Mouse (Mus musculus): Measurements from ENCODE around the gene Rsph10b. TPM values are rescaled to one million over a fixed set of nuclear protein-coding genes. Genes with fewer than 3 reads are reported as not detected.

The Rsph10b gene
- polyA plus RNA-seq (2015; fragmentation: Nextera tagmentation; extraction: Ambion mirVana), result 1.8 and 2.1 TPM in 2 replicates

GRCm38 (mm10) chr5:143932831-143933230 lies at the start of gene Rsph10b:
Gene Rsph10b (plus strand): TSS chr5:143933035.
- Histone ChIP-seq H3K9me3 (ENCODE audit: control insufficient read depth, low read length) (no peaks in the 10 kb centered on the region), H3K4me2 (ENCODE audit: low read depth, low read length) (no peak within 1 kb of the TSS), H3K4me3 (ENCODE audit: low read length) (no peak within 1 kb of the TSS), H3K27ac (ENCODE audit: low read length) (no peak within 1 kb of the TSS), H3K9ac (ENCODE audit: low read length) (no peak within 1 kb of the TSS), H3K4me1 (replicated peaks; ENCODE audit: control insufficient read depth, insufficient read depth, low read length) (no peaks in the 10 kb centered on the region), H3K36me3 (ENCODE audit: control insufficient read depth, insufficient read depth, low read length) (peaks cover 24% of the 10 kb centered on the region), H3K27me3 (ENCODE audit: control insufficient read depth, insufficient read depth, low read depth, low read length) (no peaks in the 10 kb centered on the region)
- ATAC-seq (ENCODE audit: low read depth), result peak; percentile 45; the same call in 1 of the 2 replicates
- WGBS, result 20% methylated on average over 8 of the region's 8 CpGs

GRCm38 (mm10) chr5:143885274-143885673 lies 47.6 kb upstream of the Rsph10b start:
- WGBS, result 98% methylated on average over 3 of the region's 3 CpGs
- Histone ChIP-seq H3K27ac (ENCODE audit: low read length) (no peak overlapping the region), H3K4me3 (ENCODE audit: low read length) (no peak overlapping the region), H3K27me3 (ENCODE audit: control insufficient read depth, insufficient read depth, low read depth, low read length) (no peaks in the 10 kb centered on the region), H3K9me3 (ENCODE audit: control insufficient read depth, low read length) (peaks cover 4% of the 10 kb centered on the region; the same call in 1 of the 2 replicates), H3K4me1 (replicated peaks; ENCODE audit: control insufficient read depth, insufficient read depth, low read length) (no peaks in the 10 kb centered on the region), H3K9ac (ENCODE audit: low read length) (no peak overlapping the region), H3K4me2 (ENCODE audit: low read depth, low read length) (no peak overlapping the region), H3K36me3 (ENCODE audit: control insufficient read depth, insufficient read depth, low read length) (peaks cover 51% of the 10 kb centered on the region)
- no peak for ATAC-seq (ENCODE audit: low read depth)

- WGBS, result 69% methylated on average over 6 of the region's 6 CpGs
Observed at GRCm38 (mm10) chr5:143890741-143891140, 42.1 kb upstream of the Rsph10b start.

GRCm38 (mm10) chr5:143892255-143892886 lies 40.5 kb upstream of the Rsph10b start:
- Histone ChIP-seq H3K4me1 (replicated peaks; ENCODE audit: control insufficient read depth, insufficient read depth, low read length) (no peaks in the 10 kb centered on the region), H3K27ac (ENCODE audit: low read length) (no peak overlapping the region), H3K4me3 (ENCODE audit: low read length) (no peak overlapping the region), H3K4me2 (ENCODE audit: low read depth, low read length) (no peak overlapping the region), H3K27me3 (ENCODE audit: control insufficient read depth, insufficient read depth, low read depth, low read length) (no peaks in the 10 kb centered on the region), H3K9ac (ENCODE audit: low read length) (no peak overlapping the region), H3K36me3 (ENCODE audit: control insufficient read depth, insufficient read depth, low read length) (peaks cover 15% of the 10 kb centered on the region), H3K9me3 (ENCODE audit: control insufficient read depth, low read length) (no peaks in the 10 kb centered on the region)
- no peak for ATAC-seq (ENCODE audit: low read depth)
- WGBS, result 64% methylated on average over 9 of the region's 9 CpGs

More at GRCm38 (mm10) chr5:143890741-143891140, 42.1 kb upstream of the Rsph10b start:
- Histone ChIP-seq H3K4me2 (ENCODE audit: low read depth, low read length) (no peak overlapping the region), H3K36me3 (ENCODE audit: control insufficient read depth, insufficient read depth, low read length) (peaks cover 24% of the 10 kb centered on the region), H3K27me3 (ENCODE audit: control insufficient read depth, insufficient read depth, low read depth, low read length) (no peaks in the 10 kb centered on the region), H3K27ac (ENCODE audit: low read length) (no peak overlapping the region), H3K4me1 (replicated peaks; ENCODE audit: control insufficient read depth, insufficient read depth, low read length) (no peaks in the 10 kb centered on the region), H3K9ac (ENCODE audit: low read length) (no peak overlapping the region), H3K4me3 (ENCODE audit: low read length) (no peak overlapping the region), H3K9me3 (ENCODE audit: control insufficient read depth, low read length) (peaks cover 3% of the 10 kb centered on the region; the same call in 1 of the 2 replicates)
- no peak for ATAC-seq (ENCODE audit: low read depth)

GRCm38 (mm10) chr5:143893396-143893795 lies 39.4 kb upstream of the Rsph10b start:
- Histone ChIP-seq H3K4me1 (replicated peaks; ENCODE audit: control insufficient read depth, insufficient read depth, low read length) (no peaks in the 10 kb centered on the region), H3K9me3 (ENCODE audit: control insufficient read depth, low read length) (no peaks in the 10 kb centered on the region), H3K36me3 (ENCODE audit: control insufficient read depth, insufficient read depth, low read length) (peaks cover 16% of the 10 kb centered on the region), H3K9ac (ENCODE audit: low read length) (no peak overlapping the region), H3K27me3 (ENCODE audit: control insufficient read depth, insufficient read depth, low read depth, low read length) (no peaks in the 10 kb centered on the region), H3K4me3 (ENCODE audit: low read length) (no peak overlapping the region), H3K27ac (ENCODE audit: low read length) (no peak overlapping the region), H3K4me2 (ENCODE audit: low read depth, low read length) (no peak overlapping the region)
- no peak for ATAC-seq (ENCODE audit: low read depth)
- WGBS, result 68% methylated on average over 5 of the region's 5 CpGs

- no peak within 1 kb of the TSS for H3K9ac ChIP-seq (ENCODE audit: low read length)
- peaks cover 25% of the 10 kb centered on the region for H3K36me3 ChIP-seq (ENCODE audit: control insufficient read depth, insufficient read depth, low read length)
- H3K4me2 ChIP-seq (ENCODE audit: low read depth, low read length), result no peak within 1 kb of the TSS
- H3K27ac ChIP-seq (ENCODE audit: low read length), result no peak within 1 kb of the TSS
- H3K4me1 ChIP-seq (replicated peaks; ENCODE audit: control insufficient read depth, insufficient read depth, low read length), result no peaks in the 10 kb centered on the region
- no peak within 1 kb of the TSS for H3K4me3 ChIP-seq (ENCODE audit: low read length)
- ATAC-seq (ENCODE audit: low read depth), result no peak
- H3K27me3 ChIP-seq (ENCODE audit: control insufficient read depth, insufficient read depth, low read depth, low read length), result no peaks in the 10 kb centered on the region
- no peaks in the 10 kb centered on the region for H3K9me3 ChIP-seq (ENCODE audit: control insufficient read depth, low read length)
- WGBS, result 81% methylated on average over 14 of the region's 14 CpGs
Observed at GRCm38 (mm10) chr5:143897635-143898330, 35.1 kb upstream of the Rsph10b start, which contains the start of gene Ankrd61. Gene Ankrd61 (minus strand): TSS chr5:143897685.

- no peak for ATAC-seq (ENCODE audit: low read depth)
- no peaks in the 10 kb centered on the region for H3K27me3 ChIP-seq (ENCODE audit: control insufficient read depth, insufficient read depth, low read depth, low read length)
- H3K9ac ChIP-seq (ENCODE audit: low read length), result no peak overlapping the region
- H3K36me3 ChIP-seq (ENCODE audit: control insufficient read depth, insufficient read depth, low read length), result peaks cover 37% of the 10 kb centered on the region
- no peaks in the 10 kb centered on the region for H3K4me1 ChIP-seq (replicated peaks; ENCODE audit: control insufficient read depth, insufficient read depth, low read length)
- no peak overlapping the region for H3K4me2 ChIP-seq (ENCODE audit: low read depth, low read length)
- H3K9me3 ChIP-seq (ENCODE audit: control insufficient read depth, low read length), result no peaks in the 10 kb centered on the region
- WGBS, result 80% methylated on average over 3 of the region's 3 CpGs
- H3K4me3 ChIP-seq (ENCODE audit: low read length), result no peak overlapping the region
- no peak overlapping the region for H3K27ac ChIP-seq (ENCODE audit: low read length)
Observed at GRCm38 (mm10) chr5:143902111-143902510, 30.7 kb upstream of the Rsph10b start.

- Histone ChIP-seq H3K36me3 (ENCODE audit: control insufficient read depth, insufficient read depth, low read length) (peaks cover 30% of the 10 kb centered on the region), H3K27ac (ENCODE audit: low read length) (no peak overlapping the region), H3K27me3 (ENCODE audit: control insufficient read depth, insufficient read depth, low read depth, low read length) (no peaks in the 10 kb centered on the region), H3K4me2 (ENCODE audit: low read depth, low read length) (no peak overlapping the region), H3K4me1 (replicated peaks; ENCODE audit: control insufficient read depth, insufficient read depth, low read length) (peaks cover 11% of the 10 kb centered on the region), H3K9me3 (ENCODE audit: control insufficient read depth, low read length) (no peaks in the 10 kb centered on the region), H3K9ac (ENCODE audit: low read length) (no peak overlapping the region), H3K4me3 (ENCODE audit: low read length) (no peak overlapping the region)
- 86% methylated on average over 4 of the region's 4 CpGs for WGBS
- no peak for ATAC-seq (ENCODE audit: low read depth)
Observed at GRCm38 (mm10) chr5:143903813-143904212, 29.0 kb upstream of the Rsph10b start.

GRCm38 (mm10) chr5:143906429-143906828 lies 26.4 kb upstream of the Rsph10b start:
- H3K4me1 ChIP-seq (replicated peaks; ENCODE audit: control insufficient read depth, insufficient read depth, low read length), result peaks cover 20% of the 10 kb centered on the region
- no peak overlapping the region for H3K9ac ChIP-seq (ENCODE audit: low read length)
- H3K4me3 ChIP-seq (ENCODE audit: low read length), result no peak overlapping the region
- H3K9me3 ChIP-seq (ENCODE audit: control insufficient read depth, low read length), result no peaks in the 10 kb centered on the region
- peaks cover 16% of the 10 kb centered on the region for H3K36me3 ChIP-seq (ENCODE audit: control insufficient read depth, insufficient read depth, low read length)
- 79% methylated on average over 8 of the region's 8 CpGs for WGBS
- H3K27me3 ChIP-seq (ENCODE audit: control insufficient read depth, insufficient read depth, low read depth, low read length), result no peaks in the 10 kb centered on the region
- H3K27ac ChIP-seq (ENCODE audit: low read length), result no peak overlapping the region
- ATAC-seq (ENCODE audit: low read depth), result no peak
- no peak overlapping the region for H3K4me2 ChIP-seq (ENCODE audit: low read depth, low read length)

All from lung, embryonic 16.5 days (tissue).